Mouse (Mus musculus) limb, embryonic 14.5 days (tissue): ENCODE data around the gene D230025D16Rik. TPM values are rescaled to one million over a fixed set of nuclear protein-coding genes. Genes with fewer than 3 reads are reported as not detected.

Source experiments
- ATAC-seq: fragments of 200-750 bp; cut with Nextera tagmentation; 2 replicates; pipeline ENCODE4 v1.8.0; 2017; ENCODE audit warnings: low read depth, moderate number of reproducible peaks, moderate TSS enrichment; ENCODE audit not compliant: low FRiP score
- DNase-seq: peaks from one replicate; pipeline ENCODE4 v3.0.0-alpha.2; 2015; ENCODE audit warnings: low spot score
- H3K27ac ChIP-seq: fragments of 300-500 bp; sonication (generic); replicated peaks from 2 replicates; pipeline ENCODE4 v1.5.1; 2014; ENCODE audit warnings: low read depth, mild to moderate bottlenecking, low read length, moderate library complexity, mixed read lengths
- H3K27me3 ChIP-seq: fragments of 300-500 bp; sonication (generic); 2 replicates; pipeline ENCODE4 v1.6.1; 2014; ENCODE audit warnings: low read length, mixed read lengths; ENCODE audit not compliant: control insufficient read depth, insufficient read depth
- H3K36me3 ChIP-seq: fragments of 300-500 bp; sonication (generic); 2 replicates; pipeline ENCODE4 v1.6.1; 2014; ENCODE audit warnings: mild to moderate bottlenecking, low read length, moderate library complexity, mixed read lengths; ENCODE audit not compliant: control insufficient read depth, insufficient read depth
- H3K4me1 ChIP-seq: fragments of 300-500 bp; sonication (generic); 2 replicates; pipeline ENCODE4 v1.6.1; 2014; ENCODE audit warnings: antibody characterized with exemption, low read length, mixed read lengths; ENCODE audit not compliant: control insufficient read depth, insufficient read depth
- H3K4me2 ChIP-seq: fragments of 300-500 bp; sonication (generic); replicated peaks from 2 replicates; pipeline ENCODE4 v1.6.1; 2014; ENCODE audit warnings: low read depth, mild to moderate bottlenecking, low read length, moderate library complexity; ENCODE audit not compliant: severe bottlenecking
- H3K4me3 ChIP-seq: fragments of 300-500 bp; sonication (generic); replicated peaks from 2 replicates; pipeline ENCODE4 v1.5.1; 2014; ENCODE audit warnings: low read length
- H3K9ac ChIP-seq: fragments of 300-500 bp; sonication (generic); 2 replicates; pipeline ENCODE4 v1.6.1; 2014; ENCODE audit warnings: mild to moderate bottlenecking, low read depth, low read length, moderate library complexity; ENCODE audit not compliant: severe bottlenecking
- H3K9me3 ChIP-seq: fragments of 300-500 bp; sonication (generic); 2 replicates; pipeline ENCODE4 v1.6.1; 2016; ENCODE audit warnings: low read length; ENCODE audit not compliant: control insufficient read depth
- POLR2A ChIP-seq: fragments of 200-500 bp; IDR thresholded peaks from 2 replicates; pipeline ENCODE4 v1.8.0; 2012; ENCODE audit warnings: inconsistent platforms, mild to moderate bottlenecking, moderate library complexity, borderline replicate concordance; ENCODE audit not compliant: insufficient read depth, insufficient read length; ENCODE audit errors: extremely low read depth
- WGBS: fragments of 180-500 bp; shearing (Covaris S2); extraction: QIAGEN DNeasy Blood & Tissue Kit; methylation state at CpG from one replicate; pipeline ENCODE4 v1.1.7; 2014; 5-methylcytosine and 5-hydroxymethylcytosine counted together
- polyA plus RNA-seq, 2 experiments: library from polyadenylated mRNA; depleted of rRNA in 1 of 2; stranded (reverse) in 1 of 2; unstranded in 1 of 2; fragments of >200 nt; fragmentation: Nextera tagmentation in 1 of 2; extraction: Ambion mirVana in 1 of 2; gene quantifications; 2 replicates each; pipeline versions ENCODE4 v1.2.1 to v1.2.3; 2012 to 2014

Gene D230025D16Rik
- polyA plus RNA-seq, 2 experiments: 27.3 to 30.1 TPM

DNA sequence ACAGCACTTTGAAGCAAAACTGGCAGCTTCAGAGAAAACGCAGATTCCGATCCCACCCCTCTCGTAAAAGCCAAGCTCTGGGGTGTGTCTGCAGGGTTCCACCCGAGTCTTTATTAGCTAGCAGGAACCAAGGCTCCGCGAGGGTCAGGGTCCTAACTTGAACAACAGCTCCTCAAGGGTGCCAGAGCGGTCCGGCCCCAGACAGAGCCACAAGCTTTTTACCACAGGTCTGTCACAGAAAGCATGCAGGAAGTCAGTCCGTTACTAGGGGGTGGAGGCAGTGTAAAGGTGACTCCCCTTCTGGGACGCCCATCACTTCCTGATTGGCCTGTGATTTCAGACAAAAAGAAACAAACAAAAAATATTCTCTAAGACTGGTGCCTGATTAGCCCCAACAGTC, 40.2 kb downstream of the D230025D16Rik start:
- ATAC-seq (no peak), DNase-seq (no peak)
- TF ChIP-seq POLR2A: no peak
- Histone ChIP-seq H3K4me2 (peak overlapping the region; percentile 74), H3K9me3 (no peaks in the 10 kb centered on the region; the same call in 1 of the 2 replicates), H3K9ac (peak overlapping the region; percentile 59), H3K4me3 (peak overlapping the region; percentile 66), H3K36me3 (no peaks in the 10 kb centered on the region), H3K27ac (no peak overlapping the region), H3K4me1 (peaks cover 25% of the 10 kb centered on the region), H3K27me3 (peaks cover 69% of the 10 kb centered on the region)
- WGBS: 13% methylated on average over 10 of the region's 10 CpGs

- WGBS: 18% methylated on average over 13 of the region's 13 CpGs
These were observed 41.8 kb downstream of the D230025D16Rik start for GRCm38 (mm10) chr8:105266775-105267174.

DNA sequence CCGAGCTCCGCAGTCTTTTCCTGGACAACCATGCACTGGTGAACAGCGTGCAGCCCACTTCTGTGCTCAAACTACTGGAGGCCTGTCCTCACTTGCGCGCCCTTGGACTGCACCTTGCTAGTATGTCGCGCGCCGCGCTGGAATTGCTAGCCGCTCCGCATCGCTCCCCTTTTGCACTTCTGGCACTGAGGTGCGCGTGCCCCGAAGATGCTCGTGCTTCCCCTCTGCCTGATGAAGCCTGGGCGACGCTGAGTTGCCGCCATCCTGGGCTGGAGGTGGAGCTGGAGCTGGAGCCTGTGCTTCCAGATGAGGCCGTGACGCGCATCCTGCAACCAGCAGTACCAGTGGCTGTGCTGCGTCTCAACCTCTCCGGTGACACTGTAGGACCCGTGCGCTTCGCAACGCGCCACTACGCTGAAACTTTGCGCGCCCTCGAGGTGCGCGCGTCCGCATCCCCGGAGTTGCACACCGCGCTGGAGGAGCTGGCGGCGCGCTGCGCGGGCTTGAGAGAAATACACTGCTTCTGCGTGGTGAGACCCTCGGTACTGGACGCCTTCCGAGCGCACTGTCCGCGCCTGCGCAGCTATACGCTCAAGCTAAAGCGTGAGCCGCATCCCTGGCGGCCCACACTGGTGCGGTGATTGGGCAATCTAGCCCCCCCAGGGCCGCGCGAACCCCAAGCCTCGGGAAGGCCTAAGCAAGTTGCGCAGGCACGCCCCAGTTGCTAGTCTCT, 43.6 kb downstream of the D230025D16Rik start:
- Histone ChIP-seq H3K27me3 (peaks cover 81% of the 10 kb centered on the region), H3K36me3 (no peaks in the 10 kb centered on the region), H3K4me2 (peak overlapping the region; percentile 86), H3K9me3 (no peaks in the 10 kb centered on the region), H3K4me3 (peak overlapping the region; percentile 44), H3K4me1 (peaks cover 33% of the 10 kb centered on the region), H3K9ac (peak overlapping the region; percentile 44), H3K27ac (no peak overlapping the region)
- DNase-seq (peak; percentile 79), ATAC-seq (peak; percentile 67)
- 0 out of 2 replicates have a peak, but pooled peaks have one; percentile 15 for TF ChIP-seq POLR2A
- WGBS: under 1% methylated on average over 55 of the region's 65 CpGs

More at GRCm38 (mm10) chr8:105266775-105267174, 41.8 kb downstream of the D230025D16Rik start:
- Histone ChIP-seq H3K4me3 (no peak overlapping the region), H3K36me3 (no peaks in the 10 kb centered on the region), H3K27ac (no peak overlapping the region), H3K27me3 (peaks cover 73% of the 10 kb centered on the region), H3K9me3 (no peaks in the 10 kb centered on the region), H3K9ac (no peak overlapping the region), H3K4me1 (peaks cover 33% of the 10 kb centered on the region), H3K4me2 (no peak overlapping the region)
- DNase-seq (no peak), ATAC-seq (no peak)
- no peak for TF ChIP-seq POLR2A

DNA sequence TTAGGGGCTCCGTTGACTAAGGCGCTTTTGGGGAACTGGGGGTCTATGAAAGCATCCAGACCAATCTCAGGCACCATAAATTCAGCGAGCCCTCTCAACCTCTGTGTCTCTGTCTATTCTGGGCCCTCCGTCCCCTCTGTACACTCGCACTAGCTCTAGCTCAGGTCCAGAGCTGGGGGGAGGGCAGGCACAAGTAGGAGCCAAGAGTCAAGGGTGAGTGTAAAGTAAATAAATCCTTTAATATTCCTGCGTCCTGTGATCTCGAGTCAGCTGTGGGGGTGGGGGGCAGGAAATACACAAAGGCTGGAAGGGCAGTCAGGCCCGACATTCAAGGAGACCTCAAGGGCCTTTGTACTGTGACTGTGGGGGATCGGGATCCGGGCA, 44.1 kb downstream of the D230025D16Rik start:
- peak overlapping the region; percentile 44 for H3K4me3 ChIP-seq
- H3K9me3 ChIP-seq: no peaks in the 10 kb centered on the region
- no peak for TF ChIP-seq POLR2A
- no peak overlapping the region for H3K27ac ChIP-seq
- peak overlapping the region; percentile 29; the same call in 1 of the 2 replicates for H3K9ac ChIP-seq
- ATAC-seq (no peak), DNase-seq (no peak)
- H3K27me3 ChIP-seq: peaks cover 81% of the 10 kb centered on the region
- no peaks in the 10 kb centered on the region for H3K36me3 ChIP-seq
- peak overlapping the region; percentile 86 for H3K4me2 ChIP-seq
- H3K4me1 ChIP-seq: peaks cover 33% of the 10 kb centered on the region
- under 1% methylated on average over 10 of the region's 10 CpGs for WGBS

- H3K9me3 ChIP-seq: no peaks in the 10 kb centered on the region
- H3K27me3 ChIP-seq: peaks cover 81% of the 10 kb centered on the region
- H3K9ac ChIP-seq: peak within 1 kb of the TSS; percentile 44
- H3K4me2 ChIP-seq: peak within 1 kb of the TSS; percentile 86
- peak within 1 kb of the TSS; percentile 44 for H3K4me3 ChIP-seq
- no peaks in the 10 kb centered on the region for H3K36me3 ChIP-seq
- DNase-seq (no peak), ATAC-seq (no peak)
- peaks cover 32% of the 10 kb centered on the region for H3K4me1 ChIP-seq
- no peak for TF ChIP-seq POLR2A
- 8% methylated on average over 38 of the region's 42 CpGs for WGBS
- H3K27ac ChIP-seq: no peak within 1 kb of the TSS
These were observed 44.6 kb downstream of the D230025D16Rik start, which contains the start of gene Hsf4 for GRCm38 (mm10) chr8:105269461-105269947. Gene Hsf4, plus strand, starts transcription at chr8:105269801.
